Mouse (Mus musculus): ENCODE data around the gene Sept3. TPM values are rescaled to one million over a fixed set of nuclear protein-coding genes. Genes with fewer than 3 reads are reported as not detected.

Gene Sept3
- polyA plus RNA-seq (2016; fragmentation: Nextera tagmentation; extraction: Ambion mirVana) = 3.8 and 4.9 TPM in 2 replicates

GRCm38 (mm10) chr15:82274593-82274926 is at the start of gene Sept3:
Gene Sept3, plus strand, starts transcription at chr15:82274893.
- 28% methylated on average over 6 of the region's 6 CpGs for WGBS

GRCm38 (mm10) chr15:82225769-82226168 is 48.9 kb upstream of the Sept3 start:
- H3K4me1 ChIP-seq (replicated peaks) = peaks cover 30% of the 10 kb centered on the region
- H3K4me2 ChIP-seq = no peak overlapping the region
- H3K36me3 ChIP-seq = no peaks in the 10 kb centered on the region
- no peak overlapping the region for H3K9ac ChIP-seq
- peaks cover 68% of the 10 kb centered on the region for H3K27me3 ChIP-seq (replicated peaks)
- ATAC-seq (ENCODE audit: insufficient number of reproducible peaks, low FRiP score) = no peak
- no peak overlapping the region for H3K4me3 ChIP-seq
- 81% methylated on average over 5 of the region's 5 CpGs for WGBS
- no peak overlapping the region for H3K27ac ChIP-seq (ENCODE audit: poor library complexity, severe bottlenecking)
- no peaks in the 10 kb centered on the region for H3K9me3 ChIP-seq (replicated peaks)

More at GRCm38 (mm10) chr15:82274593-82274926, at the start of gene Sept3:
- peaks cover 72% of the 10 kb centered on the region for H3K27me3 ChIP-seq (replicated peaks)
- peak within 1 kb of the TSS; percentile 93 for H3K4me2 ChIP-seq
- no peaks in the 10 kb centered on the region for H3K36me3 ChIP-seq
- peak within 1 kb of the TSS; percentile 59 for H3K9ac ChIP-seq
- H3K27ac ChIP-seq (ENCODE audit: poor library complexity, severe bottlenecking) = no peak within 1 kb of the TSS
- peaks cover 27% of the 10 kb centered on the region for H3K4me1 ChIP-seq (replicated peaks)
- H3K4me3 ChIP-seq = peak within 1 kb of the TSS; percentile 55
- no peaks in the 10 kb centered on the region for H3K9me3 ChIP-seq (replicated peaks)
- ATAC-seq (ENCODE audit: insufficient number of reproducible peaks, low FRiP score) = no peak

- no peaks in the 10 kb centered on the region for H3K9me3 ChIP-seq (replicated peaks)
- H3K4me3 ChIP-seq = no peak overlapping the region
- no peak overlapping the region for H3K27ac ChIP-seq (ENCODE audit: poor library complexity, severe bottlenecking)
- WGBS = 37% methylated on average over 11 of the region's 11 CpGs
- no peaks in the 10 kb centered on the region for H3K36me3 ChIP-seq
- H3K4me2 ChIP-seq = no peak overlapping the region
- H3K9ac ChIP-seq = peak overlapping the region; percentile 55; the same call in 1 of the 2 replicates
- peaks cover 12% of the 10 kb centered on the region for H3K4me1 ChIP-seq (replicated peaks)
- ATAC-seq (ENCODE audit: insufficient number of reproducible peaks, low FRiP score) = peak; percentile 82
- peaks cover 37% of the 10 kb centered on the region for H3K27me3 ChIP-seq (replicated peaks)
These were observed 45.1 kb upstream of the Sept3 start for GRCm38 (mm10) chr15:82229542-82230045.

GRCm38 (mm10) chr15:82230098-82230611 is 44.5 kb upstream of the Sept3 start:
- peak; percentile 23; the same call in 1 of the 2 replicates for ATAC-seq (ENCODE audit: insufficient number of reproducible peaks, low FRiP score)
- Histone ChIP-seq H3K4me3 (no peak overlapping the region), H3K27ac (ENCODE audit: poor library complexity, severe bottlenecking) (no peak overlapping the region), H3K4me2 (no peak overlapping the region), H3K27me3 (replicated peaks) (peaks cover 31% of the 10 kb centered on the region), H3K9me3 (replicated peaks) (no peaks in the 10 kb centered on the region), H3K9ac (no peak overlapping the region), H3K4me1 (replicated peaks) (peaks cover 16% of the 10 kb centered on the region), H3K36me3 (no peaks in the 10 kb centered on the region)
- 70% methylated on average over 6 of the region's 6 CpGs for WGBS

- H3K9ac ChIP-seq = no peak overlapping the region
- H3K4me1 ChIP-seq (replicated peaks) = peaks cover 23% of the 10 kb centered on the region
- H3K27ac ChIP-seq (ENCODE audit: poor library complexity, severe bottlenecking) = no peak overlapping the region
- H3K4me3 ChIP-seq = no peak overlapping the region
- no peaks in the 10 kb centered on the region for H3K9me3 ChIP-seq (replicated peaks)
- WGBS = 71% methylated on average over 4 of the region's 4 CpGs
- no peak for ATAC-seq (ENCODE audit: insufficient number of reproducible peaks, low FRiP score)
- no peaks in the 10 kb centered on the region for H3K36me3 ChIP-seq
- no peak overlapping the region for H3K4me2 ChIP-seq
- H3K27me3 ChIP-seq (replicated peaks) = peaks cover 26% of the 10 kb centered on the region
These were observed 43.6 kb upstream of the Sept3 start for GRCm38 (mm10) chr15:82231100-82231499.

GRCm38 (mm10) chr15:82231591-82232378 is 42.9 kb upstream of the Sept3 start:
- no peak for ATAC-seq (ENCODE audit: insufficient number of reproducible peaks, low FRiP score)
- H3K4me1 ChIP-seq (replicated peaks) = peaks cover 23% of the 10 kb centered on the region
- H3K36me3 ChIP-seq = no peaks in the 10 kb centered on the region
- no peaks in the 10 kb centered on the region for H3K9me3 ChIP-seq (replicated peaks)
- H3K4me3 ChIP-seq = no peak overlapping the region
- H3K9ac ChIP-seq = no peak overlapping the region
- no peak overlapping the region for H3K27ac ChIP-seq (ENCODE audit: poor library complexity, severe bottlenecking)
- no peak overlapping the region for H3K4me2 ChIP-seq
- H3K27me3 ChIP-seq (replicated peaks) = peaks cover 20% of the 10 kb centered on the region; the same call in 1 of the 2 replicates
- WGBS = 67% methylated on average over 11 of the region's 11 CpGs

- WGBS = 70% methylated on average over 4 of the region's 4 CpGs
These were observed 42.0 kb upstream of the Sept3 start for GRCm38 (mm10) chr15:82232651-82233050.

GRCm38 (mm10) chr15:82235661-82236060 is 39.0 kb upstream of the Sept3 start:
- Histone ChIP-seq H3K4me2 (no peak overlapping the region), H3K9ac (no peak overlapping the region), H3K4me3 (no peak overlapping the region), H3K9me3 (replicated peaks) (no peaks in the 10 kb centered on the region), H3K4me1 (replicated peaks) (peaks cover 11% of the 10 kb centered on the region; the same call in 1 of the 2 replicates), H3K27me3 (replicated peaks) (0 out of 2 replicates have a peak, but pooled peaks cover 11% of the 10 kb centered on the region), H3K36me3 (peaks cover 10% of the 10 kb centered on the region), H3K27ac (ENCODE audit: poor library complexity, severe bottlenecking) (no peak overlapping the region)
- 52% methylated on average over 10 of the region's 10 CpGs for WGBS
- ATAC-seq (ENCODE audit: insufficient number of reproducible peaks, low FRiP score) = peak; percentile 69; the same call in 1 of the 2 replicates

More at GRCm38 (mm10) chr15:82232651-82233050, 42.0 kb upstream of the Sept3 start:
- no peaks in the 10 kb centered on the region for H3K36me3 ChIP-seq
- H3K4me3 ChIP-seq = no peak overlapping the region
- peaks cover 23% of the 10 kb centered on the region for H3K4me1 ChIP-seq (replicated peaks)
- ATAC-seq (ENCODE audit: insufficient number of reproducible peaks, low FRiP score) = no peak
- H3K9me3 ChIP-seq (replicated peaks) = no peaks in the 10 kb centered on the region
- no peak overlapping the region for H3K9ac ChIP-seq
- H3K27me3 ChIP-seq (replicated peaks) = 0 out of 2 replicates have a peak, but pooled peaks cover 19% of the 10 kb centered on the region
- H3K27ac ChIP-seq (ENCODE audit: poor library complexity, severe bottlenecking) = no peak overlapping the region
- H3K4me2 ChIP-seq = no peak overlapping the region

- Histone ChIP-seq H3K36me3 (peaks cover 10% of the 10 kb centered on the region), H3K4me2 (no peak overlapping the region), H3K9ac (no peak overlapping the region), H3K4me3 (no peak overlapping the region), H3K27ac (ENCODE audit: poor library complexity, severe bottlenecking) (no peak overlapping the region), H3K27me3 (replicated peaks) (0 out of 2 replicates have a peak, but pooled peaks cover 8% of the 10 kb centered on the region), H3K4me1 (replicated peaks) (peaks cover 11% of the 10 kb centered on the region; the same call in 1 of the 2 replicates), H3K9me3 (replicated peaks) (no peaks in the 10 kb centered on the region)
- 16% methylated on average over 5 of the region's 5 CpGs for WGBS
- peak; percentile 49; the same call in 1 of the 2 replicates for ATAC-seq (ENCODE audit: insufficient number of reproducible peaks, low FRiP score)
These were observed 38.1 kb upstream of the Sept3 start for GRCm38 (mm10) chr15:82236565-82236964.

GRCm38 (mm10) chr15:82243311-82243710 is 31.4 kb upstream of the Sept3 start:
- Histone ChIP-seq H3K4me2 (peak overlapping the region; percentile 85), H3K9me3 (replicated peaks) (no peaks in the 10 kb centered on the region), H3K36me3 (peaks cover 7% of the 10 kb centered on the region), H3K9ac (peak overlapping the region; percentile 68), H3K27ac (ENCODE audit: poor library complexity, severe bottlenecking) (no peak overlapping the region), H3K4me3 (peak overlapping the region; percentile 76), H3K27me3 (replicated peaks) (no peaks in the 10 kb centered on the region), H3K4me1 (replicated peaks) (peaks cover 9% of the 10 kb centered on the region)
- no peak for ATAC-seq (ENCODE audit: insufficient number of reproducible peaks, low FRiP score)
- 77% methylated on average over 3 of the region's 3 CpGs for WGBS

- Histone ChIP-seq H3K36me3 (peaks cover 4% of the 10 kb centered on the region), H3K4me3 (peak overlapping the region; percentile 76), H3K4me2 (peak overlapping the region; percentile 85), H3K4me1 (replicated peaks) (peaks cover 9% of the 10 kb centered on the region), H3K9me3 (replicated peaks) (no peaks in the 10 kb centered on the region), H3K27ac (ENCODE audit: poor library complexity, severe bottlenecking) (peak overlapping the region; percentile 61; the same call in 1 of the 2 replicates), H3K27me3 (replicated peaks) (no peaks in the 10 kb centered on the region), H3K9ac (peak overlapping the region; percentile 68)
- WGBS = 3% methylated on average over 12 of the region's 12 CpGs
- no peak for ATAC-seq (ENCODE audit: insufficient number of reproducible peaks, low FRiP score)
These were observed 31.0 kb upstream of the Sept3 start for GRCm38 (mm10) chr15:82243742-82244114.
